Mouse (Mus musculus): ENCODE data around the gene Simc1. TPM values are rescaled to one million over a fixed set of nuclear protein-coding genes. Genes with fewer than 3 reads are reported as not detected.

Simc1 gene
- polyA plus RNA-seq, 1 experiment: 12.4 TPM

DNA sequence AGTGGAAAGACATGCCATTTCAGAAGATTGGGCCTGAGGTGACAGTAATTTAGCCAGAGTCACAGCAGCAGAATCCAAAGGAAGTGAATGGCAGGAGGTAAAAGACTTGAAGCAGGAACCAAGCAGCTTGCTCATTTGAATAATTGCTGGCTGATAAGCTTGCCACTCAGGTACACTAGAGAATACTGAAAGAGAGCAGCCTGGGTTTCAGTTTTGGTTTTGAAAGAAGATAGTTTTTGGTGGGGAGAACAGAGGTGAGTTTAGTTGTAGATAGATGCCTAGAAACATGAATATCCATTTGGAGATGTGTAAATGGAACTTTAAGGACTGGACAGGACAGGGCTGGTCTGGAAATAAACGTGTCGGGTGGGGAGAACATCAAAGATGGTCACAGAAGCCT, 2.2 kb upstream of the Simc1 start:
- no peak for TF ChIP-seq CTCF (IDR thresholded peaks at IDR 0.05; ENCODE audit: borderline replicate concordance, control insufficient read depth, extremely low read depth, insufficient read depth, low read length, poor library complexity)
- no peak for TF ChIP-seq POLR2A (IDR thresholded peaks at IDR 0.05; ENCODE audit: control insufficient read depth, extremely low read depth, insufficient read depth, low read length, poor library complexity)
- no peak overlapping the region for H3K27ac ChIP-seq (ENCODE audit: control insufficient read depth, insufficient read depth, low read length)
- WGBS: 79% methylated on average over 2 of the region's 2 CpGs

DNA sequence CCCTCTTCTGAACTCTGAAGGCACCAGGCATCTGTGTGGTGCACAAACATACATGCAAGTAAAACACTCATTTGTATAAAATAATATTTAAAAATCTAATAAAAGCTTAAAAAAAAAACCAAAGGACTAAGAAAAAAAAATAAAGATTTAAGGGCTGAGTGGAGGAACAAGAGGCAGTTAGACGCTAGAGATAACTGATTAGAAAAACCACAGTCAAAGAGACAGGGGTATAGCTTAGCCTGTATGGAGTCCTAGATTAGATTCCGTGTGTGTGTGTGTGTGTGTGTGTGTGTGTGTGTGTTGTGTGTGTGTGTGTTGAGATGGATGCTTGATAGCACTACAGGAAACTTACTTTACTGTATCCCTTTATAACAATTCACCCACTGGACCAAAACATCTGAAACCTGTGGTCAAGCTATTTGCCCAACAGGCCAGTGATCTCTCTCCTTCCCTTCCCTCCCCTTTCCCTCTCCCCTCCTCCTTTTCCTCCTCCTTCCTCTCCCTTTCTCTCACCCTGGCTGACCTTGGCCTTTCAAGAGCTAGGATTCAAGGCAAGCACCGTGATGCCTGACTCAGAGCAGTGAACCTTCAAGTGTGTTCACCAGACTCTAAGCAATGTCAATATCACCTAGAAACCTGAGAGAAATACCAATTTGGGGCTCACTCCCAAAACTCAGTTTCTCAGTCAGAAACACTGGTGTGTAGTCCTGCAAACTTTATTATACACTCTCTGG, 1.5 kb upstream of the Simc1 start:
- Histone ChIP-seq H3K27ac (ENCODE audit: control insufficient read depth, insufficient read depth, low read length) (no peak overlapping the region), H3K36me3 (ENCODE audit: control insufficient read depth, insufficient read depth, low read length) (no peaks in the 10 kb centered on the region), H3K4me3 (ENCODE audit: control insufficient read depth, insufficient read depth, low read length) (no peak overlapping the region), H3K27me3 (ENCODE audit: control insufficient read depth, insufficient read depth, low read length) (no peaks in the 10 kb centered on the region), H3K4me1 (replicated peaks; ENCODE audit: control insufficient read depth, insufficient read depth, low read length) (peaks cover 6% of the 10 kb centered on the region)
- WGBS: 30% methylated on average over 3 of the region's 3 CpGs
- no peak for DNase-seq
- TF ChIP-seq CTCF (IDR thresholded peaks at IDR 0.05; ENCODE audit: borderline replicate concordance, control insufficient read depth, extremely low read depth, insufficient read depth, low read length, poor library complexity) (no peak), POLR2A (IDR thresholded peaks at IDR 0.05; ENCODE audit: control insufficient read depth, extremely low read depth, insufficient read depth, low read length, poor library complexity) (no peak)

More for the DNA sequence above, 2.2 kb upstream of the Simc1 start:
- Histone ChIP-seq H3K4me1 (replicated peaks; ENCODE audit: control insufficient read depth, insufficient read depth, low read length) (peaks cover 6% of the 10 kb centered on the region), H3K27me3 (ENCODE audit: control insufficient read depth, insufficient read depth, low read length) (no peaks in the 10 kb centered on the region), H3K4me3 (ENCODE audit: control insufficient read depth, insufficient read depth, low read length) (no peak overlapping the region), H3K36me3 (ENCODE audit: control insufficient read depth, insufficient read depth, low read length) (no peaks in the 10 kb centered on the region)
- DNase-seq: no peak

DNA sequence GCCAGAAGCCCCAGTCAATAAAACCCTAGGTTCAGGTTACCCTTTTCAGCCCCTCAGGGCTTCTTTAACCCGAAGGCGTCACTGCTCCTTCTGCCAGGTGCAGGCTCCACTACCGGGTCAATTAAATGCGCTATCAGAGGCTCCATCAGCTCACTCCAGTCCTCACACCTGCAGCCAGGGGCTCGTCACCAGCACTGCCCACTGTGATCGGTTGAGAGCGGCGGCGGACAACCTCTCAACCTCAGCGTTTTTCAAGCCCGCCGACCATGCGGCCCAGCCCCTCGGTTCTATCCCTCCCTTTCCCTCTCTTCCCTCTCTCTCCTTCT, 338 bp upstream of the Simc1 start:
- DNase-seq: no peak
- Histone ChIP-seq H3K4me3 (ENCODE audit: control insufficient read depth, insufficient read depth, low read length) (peak overlapping the region; percentile 43), H3K4me1 (replicated peaks; ENCODE audit: control insufficient read depth, insufficient read depth, low read length) (peaks cover 6% of the 10 kb centered on the region), H3K27me3 (ENCODE audit: control insufficient read depth, insufficient read depth, low read length) (no peaks in the 10 kb centered on the region), H3K27ac (ENCODE audit: control insufficient read depth, insufficient read depth, low read length) (no peak overlapping the region), H3K36me3 (ENCODE audit: control insufficient read depth, insufficient read depth, low read length) (no peaks in the 10 kb centered on the region)
- 4% methylated on average over 14 of the region's 14 CpGs for WGBS
- no peak for TF ChIP-seq CTCF (IDR thresholded peaks at IDR 0.05; ENCODE audit: borderline replicate concordance, control insufficient read depth, extremely low read depth, insufficient read depth, low read length, poor library complexity)
- TF ChIP-seq POLR2A (IDR thresholded peaks at IDR 0.05; ENCODE audit: control insufficient read depth, extremely low read depth, insufficient read depth, low read length, poor library complexity): no peak

DNA sequence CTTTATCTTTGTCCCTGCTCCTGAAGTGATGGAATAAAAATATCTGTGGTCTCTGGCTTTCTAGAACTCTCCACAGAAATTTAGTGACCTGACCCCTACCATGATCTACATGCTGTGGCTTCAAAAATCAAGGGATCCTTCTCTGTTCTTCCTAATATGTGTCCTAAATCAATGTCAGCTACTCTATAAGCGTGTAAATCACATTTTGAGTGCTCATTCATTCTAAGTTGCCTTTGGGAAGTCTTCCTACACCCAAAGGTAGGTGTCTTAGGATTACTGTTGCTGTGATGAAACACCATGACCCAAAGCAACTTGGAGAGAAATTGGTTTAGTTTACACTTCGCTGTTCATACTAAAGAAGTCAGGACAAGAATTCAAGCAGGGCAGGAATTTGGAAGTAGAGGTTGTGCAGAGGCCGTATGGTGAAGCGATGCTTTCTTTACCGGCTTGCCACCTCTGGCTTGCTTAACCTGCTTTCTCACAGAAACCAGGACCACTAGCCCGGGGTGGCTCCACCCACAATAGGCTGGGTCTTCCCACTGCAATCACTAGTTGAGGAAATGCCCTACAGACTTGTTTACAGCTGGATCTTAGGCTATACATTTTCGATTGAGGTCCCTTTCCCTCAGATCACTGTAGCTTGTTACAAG, 1.2 kb downstream of the Simc1 start:
- no peaks in the 10 kb centered on the region for H3K27me3 ChIP-seq (ENCODE audit: control insufficient read depth, insufficient read depth, low read length)
- no peaks in the 10 kb centered on the region for H3K36me3 ChIP-seq (ENCODE audit: control insufficient read depth, insufficient read depth, low read length)
- H3K4me3 ChIP-seq (ENCODE audit: control insufficient read depth, insufficient read depth, low read length): peak overlapping the region; percentile 54
- H3K27ac ChIP-seq (ENCODE audit: control insufficient read depth, insufficient read depth, low read length): no peak overlapping the region
- TF ChIP-seq CTCF (IDR thresholded peaks at IDR 0.05; ENCODE audit: borderline replicate concordance, control insufficient read depth, extremely low read depth, insufficient read depth, low read length, poor library complexity) (no peak), POLR2A (IDR thresholded peaks at IDR 0.05; ENCODE audit: control insufficient read depth, extremely low read depth, insufficient read depth, low read length, poor library complexity) (no peak)
- peak; percentile 14 for DNase-seq
- WGBS: 72% methylated on average over 7 of the region's 7 CpGs
- peaks cover 6% of the 10 kb centered on the region for H3K4me1 ChIP-seq (replicated peaks; ENCODE audit: control insufficient read depth, insufficient read depth, low read length)

DNA sequence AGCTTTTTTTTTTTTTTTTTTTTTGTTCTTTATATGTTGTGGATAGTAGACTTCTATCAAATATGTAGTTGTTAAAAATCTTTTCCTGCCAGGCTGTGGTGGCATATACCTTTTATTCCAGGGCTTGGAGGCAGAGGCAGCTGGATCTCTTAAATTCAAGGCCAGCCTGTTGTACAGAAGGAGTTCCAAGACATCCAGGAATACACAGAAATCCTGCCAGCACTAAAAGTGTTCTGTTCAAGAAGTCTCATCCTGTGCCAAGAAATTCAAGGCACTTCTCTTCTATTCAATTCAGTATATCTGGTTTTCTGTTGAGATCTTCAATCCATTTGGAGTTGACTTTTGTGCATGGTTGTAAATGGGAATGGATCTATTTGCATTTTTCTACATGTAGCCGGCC, 2.3 kb downstream of the Simc1 start:
- 100% methylated on average over 1 of the region's 1 CpGs for WGBS
- Histone ChIP-seq H3K27ac (ENCODE audit: control insufficient read depth, insufficient read depth, low read length) (no peak overlapping the region), H3K36me3 (ENCODE audit: control insufficient read depth, insufficient read depth, low read length) (no peaks in the 10 kb centered on the region), H3K4me3 (ENCODE audit: control insufficient read depth, insufficient read depth, low read length) (no peak overlapping the region), H3K4me1 (replicated peaks; ENCODE audit: control insufficient read depth, insufficient read depth, low read length) (peaks cover 6% of the 10 kb centered on the region), H3K27me3 (ENCODE audit: control insufficient read depth, insufficient read depth, low read length) (no peaks in the 10 kb centered on the region)
- no peak for DNase-seq
- TF ChIP-seq POLR2A (IDR thresholded peaks at IDR 0.05; ENCODE audit: control insufficient read depth, extremely low read depth, insufficient read depth, low read length, poor library complexity) (no peak), CTCF (IDR thresholded peaks at IDR 0.05; ENCODE audit: borderline replicate concordance, control insufficient read depth, extremely low read depth, insufficient read depth, low read length, poor library complexity) (no peak)

DNA sequence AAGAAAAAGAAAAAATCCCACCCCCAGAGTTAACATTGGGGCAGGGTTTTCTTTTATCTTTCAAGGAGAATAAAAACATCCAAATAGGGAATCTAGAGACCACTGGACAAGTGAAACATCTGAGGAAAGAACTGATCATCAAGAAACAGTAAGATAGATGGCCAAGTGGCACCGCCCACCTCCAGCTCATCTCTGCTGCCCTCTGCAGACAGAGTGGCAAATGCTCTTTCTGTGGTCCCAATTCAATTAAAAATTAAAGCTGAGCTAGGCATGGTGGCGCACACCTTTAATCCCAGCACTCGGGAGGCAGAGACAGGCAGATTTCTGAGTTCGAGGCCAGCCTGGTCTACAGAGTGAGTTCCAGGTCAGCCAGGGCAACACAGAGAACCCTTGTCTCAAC, 16.6 kb downstream of the Simc1 start:
- Histone ChIP-seq H3K27me3 (ENCODE audit: control insufficient read depth, insufficient read depth, low read length) (no peaks in the 10 kb centered on the region), H3K4me1 (replicated peaks; ENCODE audit: control insufficient read depth, insufficient read depth, low read length) (no peaks in the 10 kb centered on the region), H3K36me3 (ENCODE audit: control insufficient read depth, insufficient read depth, low read length) (no peaks in the 10 kb centered on the region), H3K27ac (ENCODE audit: control insufficient read depth, insufficient read depth, low read length) (no peak overlapping the region), H3K4me3 (ENCODE audit: control insufficient read depth, insufficient read depth, low read length) (no peak overlapping the region)
- WGBS: 98% methylated on average over 4 of the region's 4 CpGs
- DNase-seq: peak; percentile 40
- no peak for TF ChIP-seq POLR2A (IDR thresholded peaks at IDR 0.05; ENCODE audit: control insufficient read depth, extremely low read depth, insufficient read depth, low read length, poor library complexity)
- TF ChIP-seq CTCF (IDR thresholded peaks at IDR 0.05; ENCODE audit: borderline replicate concordance, control insufficient read depth, extremely low read depth, insufficient read depth, low read length, poor library complexity): no peak; the same call in 1 of the 2 replicates
